Mouse (Mus musculus): ENCODE measurements at regions not wholly inside any gene's neighbourhood (a gene's known extent, or its start where the extent isn't known, plus 50 kb on each side); places are given as distances from the start of the nearest gene placed in this dataset.
A peak's percentile ranks its signal among the peaks of the same experiment; 100 is the strongest.

DNA sequence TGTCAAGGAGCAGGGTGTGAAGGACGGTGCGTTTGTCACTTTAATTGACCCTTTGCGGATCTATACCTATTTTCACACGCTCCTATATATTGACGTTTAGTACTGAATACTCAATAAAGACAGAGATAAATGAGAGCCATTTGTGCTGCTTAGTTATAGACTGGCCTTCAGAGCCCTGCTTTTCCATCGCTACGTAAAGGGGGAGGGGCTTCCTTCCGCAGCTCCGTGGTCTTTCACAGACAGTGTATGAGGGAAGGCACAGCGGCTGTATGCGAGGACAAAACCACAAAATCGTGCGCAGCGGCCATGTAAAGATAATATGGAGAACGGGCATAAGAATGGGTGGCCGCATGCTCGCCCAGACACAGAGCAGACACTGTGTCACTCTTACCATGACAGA, 58.4 kb upstream of the Pced1b start:
- DNase-seq (ENCODE audit: low read depth): no peak

- peak; percentile 38 for DNase-seq (ENCODE audit: low read depth)
Measured at GRCm38 (mm10) chr15:97187831-97188230, 59.1 kb upstream of the Pced1b start.

DNA sequence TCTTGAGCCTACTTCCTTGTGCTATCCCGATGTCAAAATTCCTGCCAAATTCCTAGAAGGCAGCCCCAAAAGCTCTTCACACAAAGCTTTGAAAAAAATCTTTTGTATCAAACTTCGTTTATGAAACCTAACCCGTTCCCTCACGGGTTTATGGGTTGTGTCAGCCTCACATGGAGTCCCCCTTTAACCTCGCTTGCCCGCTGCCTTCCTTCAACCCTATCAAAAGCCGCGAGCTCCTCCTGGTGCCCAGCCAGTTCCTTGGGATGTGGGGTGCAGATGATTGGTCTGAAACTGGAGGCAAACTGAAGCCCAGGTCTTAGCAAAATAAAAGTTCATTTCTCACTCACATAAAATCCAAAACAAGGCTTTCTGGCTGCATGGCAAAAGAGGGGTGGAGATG, 60.9 kb upstream of the Pced1b start:
- no peak for DNase-seq (ENCODE audit: low read depth)

DNA sequence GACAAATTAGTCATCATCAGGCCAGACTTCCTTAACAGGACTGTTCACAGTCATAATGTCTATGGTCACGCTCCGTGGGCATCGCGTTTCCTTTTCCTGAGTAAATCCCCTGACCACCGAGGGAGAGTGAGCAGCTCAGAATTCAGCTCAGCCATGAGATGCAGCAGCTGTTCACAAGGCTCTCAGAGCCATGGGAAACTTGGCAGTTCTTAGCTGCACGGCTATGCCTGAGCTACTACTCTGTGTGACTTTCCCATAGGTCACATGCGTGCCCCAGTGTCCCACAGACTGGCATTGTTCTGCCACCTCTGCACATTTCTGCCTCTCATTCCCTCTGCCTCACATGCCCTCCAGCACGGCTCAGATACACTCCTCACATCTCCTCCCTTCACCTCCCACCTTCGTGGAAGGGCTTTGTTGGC, 64.3 kb upstream of the Pced1b start:
- DNase-seq (ENCODE audit: low read depth): no peak

DNA sequence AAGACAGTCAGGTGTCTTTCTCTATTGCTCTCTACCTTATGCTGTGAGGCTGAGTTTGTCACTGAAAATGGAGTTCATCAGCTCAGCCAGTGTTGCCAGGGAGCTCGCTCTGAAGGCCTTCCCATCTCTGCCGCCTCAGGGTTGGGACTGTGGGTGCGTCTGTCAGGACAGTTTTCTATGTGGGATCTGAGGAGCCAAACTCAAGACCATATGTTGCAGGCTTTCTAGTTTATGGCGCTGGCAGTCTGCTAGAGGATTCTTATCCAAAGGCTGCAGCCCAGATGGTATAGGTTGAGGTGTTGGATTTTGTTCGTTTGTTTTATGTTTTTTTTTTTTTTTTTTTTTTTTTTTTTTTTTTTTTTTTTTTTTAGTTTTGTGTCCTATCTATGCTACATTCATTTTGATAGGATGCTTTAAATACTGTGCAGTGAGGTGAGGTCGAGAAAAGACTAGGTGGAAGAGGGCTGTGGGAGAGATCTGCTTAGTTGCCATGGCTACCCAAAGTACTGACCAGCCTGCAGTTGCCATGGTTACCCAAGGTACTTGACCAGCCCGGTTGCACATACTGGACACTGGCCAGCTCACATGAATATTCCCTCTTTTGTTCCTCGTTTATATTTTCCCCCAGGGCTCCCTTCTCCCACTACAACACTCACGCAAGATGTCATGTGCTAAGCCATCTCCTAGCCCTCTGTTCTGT, 65.8 kb upstream of the Pced1b start:
- DNase-seq (ENCODE audit: low read depth): no peak

GRCm38 (mm10) chr15:97178286-97178685, 68.6 kb upstream of the Pced1b start:
- no peak for DNase-seq (ENCODE audit: low read depth)

- DNase-seq (ENCODE audit: low read depth): no peak
Measured at GRCm38 (mm10) chr15:97177806-97178205, 69.1 kb upstream of the Pced1b start.

GRCm38 (mm10) chr15:97174989-97175388, 71.9 kb upstream of the Pced1b start:
- DNase-seq (ENCODE audit: low read depth): no peak

GRCm38 (mm10) chr15:97173233-97173632, 73.7 kb upstream of the Pced1b start:
- no peak for DNase-seq (ENCODE audit: low read depth)

DNA sequence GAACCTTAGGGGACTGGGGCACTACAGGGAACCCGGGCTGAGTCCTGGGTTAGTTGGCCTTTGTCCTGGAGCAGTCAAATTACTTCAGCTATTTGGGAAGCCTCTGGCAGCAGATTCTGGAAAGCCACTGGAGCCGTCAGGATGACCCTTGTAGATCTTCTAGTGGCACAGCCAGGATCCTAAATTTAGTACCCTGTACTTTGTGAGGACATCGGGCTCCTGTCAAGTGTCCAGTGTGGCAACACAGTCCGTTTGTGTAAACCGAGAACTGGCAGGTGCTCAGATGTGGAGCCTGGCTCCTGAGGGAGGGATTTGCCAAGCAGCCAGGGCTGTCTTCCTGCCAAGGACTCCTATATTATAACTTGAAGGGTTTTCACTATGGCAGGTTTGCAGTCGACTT, 76.8 kb upstream of the Pced1b start:
- no peak for DNase-seq (ENCODE audit: low read depth)

DNA sequence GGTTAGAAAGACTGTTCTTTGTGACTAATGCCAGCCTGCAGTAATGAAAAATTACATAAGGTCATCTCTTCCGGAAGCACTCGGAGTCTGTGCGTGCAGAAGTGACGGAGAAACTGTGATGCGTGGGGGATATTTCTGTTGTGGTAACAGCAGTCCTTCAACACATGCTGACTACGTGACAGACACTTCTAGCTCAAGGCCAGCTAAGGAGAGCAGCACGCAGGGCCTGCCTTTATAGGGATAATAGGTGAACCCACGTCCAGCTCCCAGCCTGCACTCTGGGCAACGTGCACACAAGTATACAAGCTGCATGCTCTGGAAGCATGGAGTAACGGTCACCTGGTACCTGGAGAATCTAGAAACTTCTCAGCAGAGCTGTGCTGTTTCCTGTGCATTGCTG, 77.5 kb upstream of the Pced1b start:
- DNase-seq (ENCODE audit: low read depth): no peak

DNA sequence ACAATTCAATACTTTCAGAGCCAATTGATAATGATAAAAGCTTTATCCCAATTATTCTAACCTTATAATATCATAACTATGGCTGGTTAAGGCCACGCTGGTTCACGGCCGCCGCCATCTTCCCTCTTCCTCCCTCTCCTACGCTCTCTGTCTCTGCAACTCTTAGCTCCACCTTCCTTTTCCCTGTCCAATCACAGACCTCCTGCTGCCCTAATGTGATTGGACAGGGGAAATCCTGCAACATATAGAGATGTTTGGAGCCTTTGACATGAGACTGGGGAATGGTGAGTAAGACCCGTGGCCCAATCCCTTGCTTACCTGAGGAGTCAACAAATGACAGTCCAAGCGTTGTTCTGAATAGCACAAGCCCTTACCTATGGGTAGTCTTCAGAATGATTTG, 79.8 kb upstream of the Pced1b start:
- no peak for DNase-seq (ENCODE audit: low read depth)

- no peak for DNase-seq (ENCODE audit: low read depth)
Measured at GRCm38 (mm10) chr15:97164616-97165015, 82.3 kb upstream of the Pced1b start.

- no peak for DNase-seq (ENCODE audit: low read depth)
Measured at GRCm38 (mm10) chr15:97163971-97164370, 82.9 kb upstream of the Pced1b start.

DNA sequence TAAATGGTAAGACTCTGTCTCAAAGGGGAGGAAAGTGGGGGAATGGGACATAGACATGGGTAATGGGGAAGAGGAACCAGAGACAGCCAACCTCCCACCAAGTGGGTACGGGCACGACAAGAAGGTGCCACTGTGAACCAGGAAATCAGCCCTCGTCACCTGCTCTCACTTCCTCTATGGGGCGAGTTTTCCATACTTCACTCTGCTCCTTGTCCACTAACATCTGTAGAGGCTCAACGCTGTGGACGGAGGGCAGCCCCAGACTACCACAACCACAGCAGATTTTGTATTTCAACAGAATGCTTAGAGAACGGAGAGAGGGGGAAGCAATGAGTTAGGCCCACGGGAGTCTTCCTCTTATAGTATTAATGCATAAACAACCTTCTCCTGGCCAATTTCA, 83.8 kb upstream of the Pced1b start:
- DNase-seq (ENCODE audit: low read depth): no peak

DNA sequence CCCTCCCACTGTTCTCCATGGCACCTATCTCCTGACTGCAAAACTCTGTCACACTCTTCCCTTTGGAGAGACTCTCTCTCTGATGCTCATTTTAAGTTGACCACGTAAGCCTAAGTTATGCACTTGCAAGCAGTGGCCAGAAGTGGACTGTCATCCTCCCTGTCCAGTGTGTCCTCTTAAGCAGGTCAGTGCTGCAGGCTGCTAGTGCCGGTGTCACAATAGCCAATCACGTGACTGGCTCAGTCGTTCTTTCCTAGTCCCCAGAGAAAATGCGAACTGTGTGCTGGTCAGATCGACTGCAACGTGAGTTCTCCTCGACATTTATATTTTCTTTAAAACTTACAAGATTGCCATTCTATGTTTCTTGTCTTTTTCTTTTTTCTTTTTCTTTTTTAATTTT, 84.6 kb upstream of the Pced1b start:
- no peak for DNase-seq (ENCODE audit: low read depth)

DNA sequence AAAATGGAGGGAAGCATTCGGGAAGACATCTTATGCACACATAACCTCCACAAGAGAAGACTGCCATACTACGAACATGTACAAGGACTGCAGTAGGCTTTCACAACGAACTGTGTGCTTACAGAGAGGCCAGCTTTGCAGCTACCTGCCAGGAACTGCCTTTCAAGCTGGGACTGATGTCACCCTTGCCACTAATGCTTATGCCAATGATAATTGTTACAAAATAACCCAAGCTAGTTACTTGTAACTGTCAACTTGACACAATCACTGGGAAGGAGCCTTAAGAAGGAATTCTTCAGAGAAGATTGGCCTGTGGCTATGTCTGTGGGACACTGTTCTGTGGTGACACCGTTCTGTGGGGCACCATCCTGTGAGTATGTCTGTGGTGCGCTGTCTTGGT, 85.4 kb upstream of the Pced1b start:
- no peak for DNase-seq (ENCODE audit: low read depth)

DNA sequence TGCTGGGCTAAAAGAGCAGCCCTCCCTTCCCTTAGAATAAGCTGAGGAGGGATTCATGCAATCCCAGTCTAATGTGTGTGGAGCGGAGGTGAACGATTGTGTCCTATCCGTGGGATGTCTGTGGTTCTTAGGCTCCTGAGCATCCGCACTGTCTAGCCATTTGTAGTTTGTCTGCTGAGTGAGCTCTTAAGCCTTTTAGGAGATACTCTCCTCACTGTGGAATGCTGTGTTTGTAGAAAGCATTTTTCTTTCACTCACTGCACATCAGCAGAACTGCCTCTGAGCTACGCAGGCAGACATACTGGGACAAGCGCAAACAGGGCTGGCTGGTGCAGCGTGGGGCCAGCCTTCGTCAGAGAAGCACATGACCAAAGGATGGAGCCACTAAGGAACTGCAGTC, 94.6 kb upstream of the Pced1b start:
- no peak for DNase-seq (ENCODE audit: low read depth)

DNA sequence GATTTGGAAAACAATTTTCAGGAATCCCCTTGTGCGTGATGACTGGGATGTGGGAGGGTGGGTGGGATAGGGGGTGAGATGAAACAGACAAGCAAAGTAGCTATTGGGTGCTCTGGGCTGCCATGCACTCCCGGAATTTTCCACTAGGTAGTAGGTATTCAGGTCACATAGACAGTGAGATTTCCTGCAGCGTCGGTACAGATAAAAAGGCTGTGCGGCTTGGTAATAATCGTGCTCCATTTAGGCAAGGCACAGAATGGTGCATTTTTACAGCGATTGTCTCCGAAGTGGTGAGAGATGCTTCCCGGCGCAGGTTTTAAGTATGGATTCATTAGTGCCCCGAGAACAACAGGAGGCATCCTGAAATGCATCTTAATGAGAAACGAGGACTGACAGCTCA, 95.1 kb upstream of the Pced1b start:
- DNase-seq (ENCODE audit: low read depth): no peak

DNA sequence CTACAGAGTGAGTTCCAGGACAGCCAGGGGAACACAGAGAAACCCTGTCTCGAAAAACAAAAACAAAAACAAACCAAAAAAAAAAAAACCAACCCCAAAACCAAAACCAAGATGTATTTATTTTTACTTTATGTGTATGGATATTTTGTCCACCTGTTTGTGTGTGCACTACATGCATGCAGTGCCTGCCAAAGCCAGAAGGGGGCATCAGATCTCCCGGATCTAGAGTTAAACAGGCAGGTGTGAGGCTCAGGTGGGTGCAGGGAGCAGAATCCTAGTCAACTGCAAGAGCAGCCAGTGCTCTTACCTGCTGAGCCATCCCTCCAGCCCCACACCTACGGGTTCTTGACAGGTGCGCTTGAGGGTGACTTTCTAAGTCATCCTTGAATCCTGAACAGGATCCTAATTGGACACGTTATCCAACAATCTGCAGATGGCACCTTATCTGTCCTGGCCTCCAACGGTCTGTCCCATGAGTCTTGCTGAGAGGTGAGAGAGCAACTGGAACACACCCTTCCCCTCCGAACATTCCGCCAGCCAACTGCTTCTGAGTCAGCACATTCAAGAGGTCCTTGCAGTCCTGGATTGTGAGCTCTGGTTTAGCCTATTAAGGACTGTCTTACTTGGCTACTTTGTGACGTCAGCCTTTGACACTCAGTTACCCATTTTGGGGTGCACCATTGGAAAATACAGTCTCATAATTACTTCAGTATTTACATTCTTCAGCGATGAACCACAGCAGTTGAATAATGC, 95.4 kb upstream of the Slc38a4 start:
- DNase-seq (ENCODE audit: low read depth): no peak

- DNase-seq (ENCODE audit: low read depth): no peak
Measured at GRCm38 (mm10) chr15:97141958-97142357, 86.2 kb upstream of the Slc38a4 start.

DNA sequence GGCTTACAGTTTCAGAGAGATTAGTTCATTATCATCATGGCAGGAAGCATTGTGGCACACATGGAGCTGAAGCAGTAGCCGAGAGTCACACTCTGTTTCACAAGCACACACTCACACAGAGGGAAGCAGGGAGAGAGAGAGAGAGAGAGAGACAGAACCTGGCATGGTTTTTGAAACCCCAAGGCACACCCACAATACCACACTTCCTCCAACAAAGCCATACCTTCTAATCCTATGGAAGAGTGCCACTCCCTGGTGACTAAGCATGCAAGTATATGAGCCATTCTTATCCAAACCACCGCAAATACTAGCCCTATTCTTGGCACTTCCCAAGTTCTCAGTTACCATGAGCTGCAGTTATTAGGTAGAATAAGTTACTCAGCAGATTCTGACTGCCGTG, 82.5 kb upstream of the Slc38a4 start:
- DNase-seq (ENCODE audit: low read depth): no peak

DNA sequence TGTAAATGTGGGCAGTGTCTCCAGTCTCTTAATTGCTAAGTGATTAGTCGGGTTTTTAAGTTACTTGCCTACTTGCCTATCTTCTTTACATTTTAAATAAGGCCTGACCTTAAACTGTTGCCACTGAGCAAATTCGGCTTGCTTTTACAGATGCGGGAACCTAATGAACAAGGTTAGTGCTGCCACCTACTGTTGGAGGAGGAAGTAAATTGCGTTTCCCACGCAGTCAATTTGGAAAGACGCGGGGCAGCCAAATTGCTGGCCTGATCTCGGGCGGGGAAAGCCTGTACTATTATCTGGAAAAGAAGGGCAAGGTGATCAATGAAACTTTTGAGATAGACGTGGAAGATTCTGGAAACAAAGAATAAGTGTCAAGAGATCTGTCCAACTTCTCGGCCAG, 79.5 kb upstream of the Slc38a4 start:
- peak; percentile 58 for DNase-seq (ENCODE audit: low read depth)

DNA sequence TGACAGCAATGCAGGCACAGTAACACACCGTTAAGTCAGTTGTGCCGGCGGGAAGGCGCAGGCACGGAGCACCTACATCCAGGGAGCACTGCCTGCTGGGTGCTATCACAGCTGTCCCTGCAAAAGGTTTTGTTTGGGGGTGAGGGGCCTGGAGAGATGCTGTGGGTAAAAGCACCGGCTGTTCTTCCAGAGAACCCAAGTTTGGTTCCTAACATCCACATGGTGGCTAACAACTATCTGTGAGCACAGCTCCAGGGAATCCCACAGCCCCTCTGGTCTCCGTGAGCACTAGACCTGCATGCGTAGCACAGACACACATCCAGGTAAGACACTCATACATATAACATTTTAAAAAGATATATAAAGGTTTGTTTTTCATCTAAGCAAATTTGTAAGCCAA, 72.0 kb upstream of the Slc38a4 start:
- no peak for DNase-seq (ENCODE audit: low read depth)

All from naive thymus-derived CD4-positive, alpha-beta T cell, adult 2 months (primary cell).